In genomic region chr11:119083724-119084445, GRCm38 (mm10) we compare ENCODE assay signal across 8 mouse cellular contexts. TPM values are rescaled to one million over a fixed set of nuclear protein-coding genes. Genes with fewer than 3 reads are reported as not detected.
DNase-seq lines count a peak whose midpoint lies in the region; ATAC-seq and TF ChIP-seq lines count a peak whose summit lies in the region.

No protein-coding gene starts in this region.

- no peaks in the 10 kb centered on the region for H3K9me3 ChIP-seq in lung, embryonic 15.5 days
- H3K9me3 ChIP-seq in neural tube, embryonic 15.5 days (replicated peaks), result no peaks in the 10 kb centered on the region

- peak overlapping the region; percentile 99 for H3K27ac ChIP-seq in lung, embryonic 15.5 days
- peak overlapping the region; percentile 99 for H3K27ac ChIP-seq in neural tube, embryonic 15.5 days (replicated peaks)

- intact Hi-C loops in heart, postnatal 10 days (cut with DNase I), result loop anchor here (2.0 kb wide), 1 partner anchor 25 kb away; no protein-coding TSS in a partner anchor

- peaks cover 12% of the 10 kb centered on the region for H3K79me3 ChIP-seq in C2C12 (ENCODE audit: low read depth)

- DNase-seq in NIH3T3 (ENCODE audit: low read depth), result peak; percentile 53
- DNase-seq in embryo, embryonic 10.5 days (ENCODE audit: low spot score), result peak; percentile 27
- peak; percentile 65 to 66 for DNase-seq in heart, postnatal 10 days
- peak; percentile 70 for DNase-seq in kidney, postnatal 14 days

- peak overlapping the region; percentile 5 for H3ac ChIP-seq in C2C12 (ENCODE audit: control insufficient read depth, insufficient read length, low read depth)

- peak overlapping the region; percentile 2 for H3K4me3 ChIP-seq in C2C12 (ENCODE audit: insufficient read depth, poor library complexity, severe bottlenecking)
- peak overlapping the region; percentile 83 for H3K4me3 ChIP-seq in lung, embryonic 15.5 days
- peak overlapping the region; percentile 92 for H3K4me3 ChIP-seq in neural tube, embryonic 15.5 days (replicated peaks)

- no peak for TF ChIP-seq CTCF in C2C12 (IDR thresholded peaks at IDR 0.05; ENCODE audit: control insufficient read depth, insufficient read depth, insufficient read length)

- no peaks in the 10 kb centered on the region for H3K27me3 ChIP-seq in C2C12 (ENCODE audit: control insufficient read depth, insufficient read depth, insufficient read length)
- H3K27me3 ChIP-seq in lung, embryonic 15.5 days, result peaks cover 17% of the 10 kb centered on the region
- H3K27me3 ChIP-seq in neural tube, embryonic 15.5 days (replicated peaks), result peaks cover 39% of the 10 kb centered on the region

- H3K4me1 ChIP-seq in lung, embryonic 15.5 days, result peaks cover 79% of the 10 kb centered on the region
- peaks cover 79% of the 10 kb centered on the region for H3K4me1 ChIP-seq in neural tube, embryonic 15.5 days

- peaks cover 35% of the 10 kb centered on the region for H3K36me3 ChIP-seq in C2C12 (ENCODE audit: control insufficient read depth, insufficient read depth)
- peaks cover 24% of the 10 kb centered on the region for H3K36me3 ChIP-seq in lung, embryonic 15.5 days
- H3K36me3 ChIP-seq in neural tube, embryonic 15.5 days, result peaks cover 22% of the 10 kb centered on the region

- H3K4me2 ChIP-seq in lung, embryonic 15.5 days, result peak overlapping the region; percentile 82
- H3K4me2 ChIP-seq in neural tube, embryonic 15.5 days, result peak overlapping the region; percentile 90

- H3K79me2 ChIP-seq in C2C12 (ENCODE audit: control insufficient read depth, insufficient read depth), result peaks cover 28% of the 10 kb centered on the region

- ATAC-seq in lung, embryonic 15.5 days (ENCODE audit: borderline replicate concordance, extremely low read depth, low FRiP score, low TSS enrichment), result no peak
- ATAC-seq in neural tube, embryonic 15.5 days (ENCODE audit: low FRiP score), result no peak
- no peak for ATAC-seq in monocyte, adult 5-6 weeks (replicated peaks; ENCODE audit: insufficient number of reproducible peaks, low FRiP score, low TSS enrichment, poor library complexity, severe bottlenecking)

- H3K9ac ChIP-seq in lung, embryonic 15.5 days, result peak overlapping the region; percentile 98
- H3K9ac ChIP-seq in neural tube, embryonic 15.5 days (replicated peaks), result peak overlapping the region; percentile 97

- WGBS in lung, embryonic 15.5 days, result 6% methylated on average over 28 of the region's 28 CpGs
- WGBS in neural tube, embryonic 15.5 days, result 4% methylated on average over 28 of the region's 28 CpGs

TF ChIP-seq in C2C12, 6 proteins besides CTCF, POLR2A, EP300 and RAD21:
- TF ChIP-seq USF1 (IDR thresholded peaks at IDR 0.05; ENCODE audit: low read depth), result no peak
- TF ChIP-seq MYOD1 (IDR thresholded peaks at IDR 0.05; ENCODE audit: control insufficient read depth, insufficient read length, low read depth), result peak; percentile 48
- TF ChIP-seq CEBPB (IDR thresholded peaks at IDR 0.05; ENCODE audit: low read depth), result peak; percentile 13
TF ChIP-seq in C2C12: peak in this region for 2.

RNA-seq across cellular contexts. Expression of gene Cbx4, which starts 2.1 kb away (rescaled TPM):
- polyA plus RNA-seq in C2C12 (2012; fragmentation: generic; extraction: Trizol), result 12.1 TPM
- 10 to 100 TPM; 22.1 to 22.6 TPM for total RNA-seq in heart, postnatal 10 days (2021)
- polyA plus RNA-seq in lung, embryonic 15.5 days (2015; fragmentation: Nextera tagmentation; extraction: Ambion mirVana), result 13.3 and 14.1 TPM in 2 replicates
- polyA plus RNA-seq in neural tube, embryonic 15.5 days (2015; fragmentation: Nextera tagmentation; extraction: Ambion mirVana), result 20.2 and 24.2 TPM in 2 replicates
- total RNA-seq in monocyte, adult 5-6 weeks (2017), result 35.2 to 45.8 TPM (median 42.2 TPM) in 3 replicates

RNA-seq across cellular contexts. Expression of gene Cbx8, which starts 43.1 kb away (rescaled TPM):
- polyA plus RNA-seq in C2C12 (2012; fragmentation: generic; extraction: Trizol), result 6.4 TPM
- 1 to 10 TPM; 5.6 to 7.5 TPM for total RNA-seq in heart, postnatal 10 days (2021)
- 9.4 and 11.3 TPM in 2 replicates for polyA plus RNA-seq in lung, embryonic 15.5 days (2015; fragmentation: Nextera tagmentation; extraction: Ambion mirVana)
- polyA plus RNA-seq in neural tube, embryonic 15.5 days (2015; fragmentation: Nextera tagmentation; extraction: Ambion mirVana), result 7.2 and 7.3 TPM in 2 replicates
- total RNA-seq in monocyte, adult 5-6 weeks (2017), result 2.7 to 7.3 TPM (median 4.7 TPM) in 3 replicates

Comparison
In these comparisons a context has a peak if more than half of its experiments do, and no peak if none do; other contexts are left out.
1. H3K4me3 ChIP-seq: peak in every context shown above with its lines; median percentile 92 in neural tube, embryonic 15.5 days; 83 in lung, embryonic 15.5 days; 2 in C2C12.